Mouse (Mus musculus): Measurements from ENCODE around the gene Flt1. TPM values are rescaled to one million over a fixed set of nuclear protein-coding genes. Genes with fewer than 3 reads are reported as not detected.

The Flt1 gene
- polyA plus RNA-seq, 1 experiment from 2014 or later = 0.03 TPM

- WGBS (ENCODE audit: missing documents) = 97% methylated on average over 4 of the region's 4 CpGs
- Histone ChIP-seq H3K79me2 (ENCODE audit: inconsistent target) (no peaks in the 10 kb centered on the region), H3K27ac (no peak overlapping the region), H3K4me3 (ENCODE audit: inconsistent target) (no peak overlapping the region), H3K36me3 (ENCODE audit: inconsistent target) (no peaks in the 10 kb centered on the region)
These were observed 17.3 kb downstream of the Flt1 start for GRCm38 (mm10) chr5:147708500-147708899.

- Histone ChIP-seq H3K4me3 (ENCODE audit: inconsistent target) (no peak overlapping the region), H3K27ac (no peak overlapping the region), H3K36me3 (ENCODE audit: inconsistent target) (no peaks in the 10 kb centered on the region), H3K79me2 (ENCODE audit: inconsistent target) (no peaks in the 10 kb centered on the region)
- 96% methylated on average over 4 of the region's 4 CpGs for whole genome bisulfite sequencing (ENCODE audit: missing documents)
These were observed 18.3 kb downstream of the Flt1 start for GRCm38 (mm10) chr5:147707479-147707878.

GRCm38 (mm10) chr5:147704890-147705289 lies 20.9 kb downstream of the Flt1 start:
- 94% methylated on average over 4 of the region's 4 CpGs for WGBS (ENCODE audit: missing documents)
- Histone ChIP-seq H3K27ac (no peak overlapping the region), H3K79me2 (ENCODE audit: inconsistent target) (no peaks in the 10 kb centered on the region), H3K36me3 (ENCODE audit: inconsistent target) (no peaks in the 10 kb centered on the region), H3K4me3 (ENCODE audit: inconsistent target) (no peak overlapping the region)

DNA sequence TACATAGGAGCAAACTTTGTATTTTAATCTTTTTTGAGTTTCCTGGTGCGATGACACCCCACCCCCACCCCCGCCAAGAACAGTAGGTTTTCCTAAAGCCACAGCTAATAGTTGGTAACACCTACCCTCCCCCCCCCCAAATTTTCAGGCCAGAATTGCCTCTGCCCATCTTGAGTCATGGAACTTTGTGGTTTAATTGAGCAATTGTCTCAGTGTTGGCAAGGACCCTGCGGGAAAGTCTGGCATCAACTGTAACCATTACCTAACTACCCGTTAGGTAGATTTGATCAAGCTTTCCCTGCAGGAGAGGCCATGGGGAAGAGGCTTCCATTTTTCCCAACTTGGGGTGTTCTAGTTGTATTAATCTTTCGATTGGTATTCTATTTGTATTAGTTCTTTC lies 23.4 kb downstream of the Flt1 start:
- H3K4me3 ChIP-seq (ENCODE audit: inconsistent target) = no peak overlapping the region
- no peaks in the 10 kb centered on the region for H3K36me3 ChIP-seq (ENCODE audit: inconsistent target)
- no peaks in the 10 kb centered on the region for H3K79me2 ChIP-seq (ENCODE audit: inconsistent target)
- no peak overlapping the region for H3K27ac ChIP-seq
- 23% methylated on average over 5 of the region's 5 CpGs for WGBS (ENCODE audit: missing documents)

GRCm38 (mm10) chr5:147701024-147701423 lies 24.8 kb downstream of the Flt1 start:
- H3K79me2 ChIP-seq (ENCODE audit: inconsistent target) = no peaks in the 10 kb centered on the region
- 31% methylated on average over 3 of the region's 3 CpGs for WGBS (ENCODE audit: missing documents)

GRCm38 (mm10) chr5:147698044-147698443 lies 27.8 kb downstream of the Flt1 start:
- H3K4me3 ChIP-seq (ENCODE audit: inconsistent target) = no peak overlapping the region
- H3K27ac ChIP-seq = no peak overlapping the region
- H3K79me2 ChIP-seq (ENCODE audit: inconsistent target) = no peaks in the 10 kb centered on the region
- no peaks in the 10 kb centered on the region for H3K36me3 ChIP-seq (ENCODE audit: inconsistent target)
- WGBS (ENCODE audit: missing documents) = 52% methylated on average over 13 of the region's 13 CpGs

More at GRCm38 (mm10) chr5:147701024-147701423, 24.8 kb downstream of the Flt1 start:
- Histone ChIP-seq H3K4me3 (ENCODE audit: inconsistent target) (no peak overlapping the region), H3K36me3 (ENCODE audit: inconsistent target) (no peaks in the 10 kb centered on the region), H3K27ac (no peak overlapping the region)

DNA sequence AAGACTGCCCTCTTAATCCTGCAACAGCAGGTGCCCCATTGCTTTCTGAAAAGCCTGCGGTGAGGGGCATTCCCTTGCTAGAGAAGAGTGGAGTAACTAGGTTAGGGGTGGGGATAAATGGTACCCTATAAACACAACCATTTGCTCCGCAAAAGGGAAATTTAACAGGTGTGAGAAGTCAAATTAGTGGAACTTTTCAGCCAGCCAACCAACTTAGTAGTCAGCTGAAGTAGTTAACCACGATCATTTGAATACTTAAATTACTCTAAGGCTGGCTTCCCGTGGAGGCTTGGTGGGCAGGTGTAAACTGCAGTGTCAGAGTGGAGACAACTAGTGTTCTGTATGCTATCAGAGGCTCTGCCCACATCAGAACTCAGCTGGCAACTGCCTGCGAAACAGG lies 28.6 kb downstream of the Flt1 start:
- H3K36me3 ChIP-seq (ENCODE audit: inconsistent target) = no peaks in the 10 kb centered on the region
- WGBS (ENCODE audit: missing documents) = 68% methylated on average over 5 of the region's 5 CpGs
- no peak overlapping the region for H3K4me3 ChIP-seq (ENCODE audit: inconsistent target)
- no peaks in the 10 kb centered on the region for H3K79me2 ChIP-seq (ENCODE audit: inconsistent target)
- no peak overlapping the region for H3K27ac ChIP-seq

DNA sequence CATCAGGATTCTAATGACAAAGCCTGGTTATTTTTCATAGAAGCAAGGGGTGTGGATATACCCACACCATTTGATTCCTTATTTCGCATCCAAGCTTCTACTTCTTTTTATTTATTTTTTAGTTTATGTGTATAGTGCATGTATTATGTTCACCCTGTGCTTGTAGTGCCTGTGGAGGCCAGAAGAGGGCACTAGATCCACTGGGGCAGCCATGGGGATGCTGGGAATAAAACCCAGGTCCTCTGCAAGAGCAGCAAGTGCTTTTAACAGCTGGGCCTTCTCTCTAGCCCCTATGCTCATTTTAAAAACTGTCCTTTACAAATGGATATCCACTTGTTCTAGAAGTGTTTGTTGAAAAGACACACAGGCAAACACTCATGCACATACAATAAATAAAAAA lies 33.2 kb downstream of the Flt1 start:
- Histone ChIP-seq H3K36me3 (ENCODE audit: inconsistent target) (no peaks in the 10 kb centered on the region), H3K79me2 (ENCODE audit: inconsistent target) (no peaks in the 10 kb centered on the region), H3K4me3 (ENCODE audit: inconsistent target) (no peak overlapping the region), H3K27ac (no peak overlapping the region)
- WGBS (ENCODE audit: missing documents) = 82% methylated on average over 1 of the region's 1 CpGs

DNA sequence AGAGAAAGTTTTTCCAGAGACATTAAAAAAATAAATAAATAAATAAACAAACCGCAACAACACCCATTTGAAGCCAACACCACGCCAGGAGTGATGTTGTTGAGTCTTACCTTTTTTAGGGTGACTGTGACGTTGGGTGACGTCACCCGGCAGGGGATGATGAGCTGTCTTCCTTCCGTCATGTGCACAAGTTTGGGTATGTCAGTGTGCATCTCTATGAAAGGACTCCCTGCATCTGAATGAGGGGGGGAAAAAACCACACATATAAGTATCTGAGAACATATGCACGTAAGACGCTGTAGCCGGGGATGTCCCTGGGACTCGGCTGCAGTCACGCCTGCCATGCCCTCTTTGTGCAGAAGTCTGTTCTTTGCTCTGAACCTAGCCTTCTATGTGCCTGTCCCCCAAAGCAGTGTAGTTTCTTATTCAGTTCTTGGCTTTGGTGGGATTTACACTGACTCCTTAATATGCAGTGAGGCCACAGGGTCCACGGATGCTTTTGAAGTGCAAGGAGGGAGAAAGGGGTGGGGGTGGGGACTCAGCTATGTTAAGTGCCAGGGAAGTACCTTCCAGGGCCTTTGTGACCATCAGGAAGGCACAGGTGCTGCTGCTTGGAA lies 42.0 kb downstream of the Flt1 start:
- WGBS (ENCODE audit: missing documents) = 92% methylated on average over 12 of the region's 12 CpGs

GRCm38 (mm10) chr5:147681224-147681623 lies 44.6 kb downstream of the Flt1 start:
- Histone ChIP-seq H3K79me2 (ENCODE audit: inconsistent target) (no peaks in the 10 kb centered on the region), H3K4me3 (ENCODE audit: inconsistent target) (no peak overlapping the region), H3K27ac (no peak overlapping the region), H3K36me3 (ENCODE audit: inconsistent target) (no peaks in the 10 kb centered on the region)
- 82% methylated on average over 10 of the region's 10 CpGs for WGBS (ENCODE audit: missing documents)

More for the DNA sequence above, 42.0 kb downstream of the Flt1 start:
- Histone ChIP-seq H3K79me2 (ENCODE audit: inconsistent target) (no peaks in the 10 kb centered on the region), H3K4me3 (ENCODE audit: inconsistent target) (no peak overlapping the region), H3K27ac (no peak overlapping the region), H3K36me3 (ENCODE audit: inconsistent target) (no peaks in the 10 kb centered on the region)

DNA sequence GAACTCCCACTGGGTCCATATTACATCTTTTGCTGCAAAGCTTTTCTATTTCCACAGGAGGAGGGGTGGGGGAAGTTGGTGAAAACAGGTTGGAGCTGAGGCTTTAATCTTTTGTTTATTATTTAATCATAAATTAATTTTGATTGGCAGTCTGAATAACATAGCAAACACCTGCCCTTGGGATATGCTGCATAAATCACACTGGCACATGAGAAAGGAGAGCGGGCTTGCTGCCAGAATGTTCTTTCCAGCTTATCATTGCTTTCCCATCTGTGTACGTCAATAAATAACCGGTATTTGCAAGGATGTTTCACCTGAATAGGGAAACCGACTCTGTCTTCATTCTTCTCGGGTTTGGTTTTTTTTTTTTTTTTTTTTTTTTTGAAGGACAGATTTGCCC lies 45.1 kb downstream of the Flt1 start:
- Histone ChIP-seq H3K36me3 (ENCODE audit: inconsistent target) (no peaks in the 10 kb centered on the region), H3K27ac (no peak overlapping the region), H3K79me2 (ENCODE audit: inconsistent target) (no peaks in the 10 kb centered on the region), H3K4me3 (ENCODE audit: inconsistent target) (no peak overlapping the region)
- 77% methylated on average over 5 of the region's 5 CpGs for WGBS (ENCODE audit: missing documents)

GRCm38 (mm10) chr5:147679316-147679715 lies 46.5 kb downstream of the Flt1 start:
- 90% methylated on average over 12 of the region's 12 CpGs for WGBS (ENCODE audit: missing documents)
- Histone ChIP-seq H3K36me3 (ENCODE audit: inconsistent target) (no peaks in the 10 kb centered on the region), H3K27ac (no peak overlapping the region), H3K4me3 (ENCODE audit: inconsistent target) (no peak overlapping the region), H3K79me2 (ENCODE audit: inconsistent target) (no peaks in the 10 kb centered on the region)

DNA sequence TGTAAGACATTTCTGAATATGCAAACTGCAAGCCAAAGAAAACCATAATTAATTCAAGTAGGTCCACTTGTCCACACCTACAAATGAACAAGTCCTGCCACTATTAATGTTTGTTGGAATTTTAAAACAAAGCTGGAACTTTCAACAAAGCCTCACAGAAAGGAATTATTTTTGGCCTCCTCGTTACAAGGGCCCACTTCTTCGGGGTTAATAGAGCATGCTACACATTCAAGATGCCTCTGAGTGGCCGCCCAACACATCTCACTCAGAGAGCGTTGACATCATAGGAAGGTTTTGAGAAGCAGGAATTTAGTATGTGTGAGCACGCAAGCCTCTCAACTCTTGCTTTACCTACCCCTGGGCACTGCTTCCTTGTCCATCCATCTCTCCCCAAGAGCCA lies 50.0 kb downstream of the Flt1 start:
- H3K36me3 ChIP-seq (ENCODE audit: inconsistent target) = no peaks in the 10 kb centered on the region
- H3K4me3 ChIP-seq (ENCODE audit: inconsistent target) = no peak overlapping the region
- WGBS (ENCODE audit: missing documents) = 96% methylated on average over 5 of the region's 5 CpGs
- no peak overlapping the region for H3K27ac ChIP-seq
- H3K79me2 ChIP-seq (ENCODE audit: inconsistent target) = no peaks in the 10 kb centered on the region

- no peak overlapping the region for H3K27ac ChIP-seq
- H3K36me3 ChIP-seq (ENCODE audit: inconsistent target) = no peaks in the 10 kb centered on the region
- WGBS (ENCODE audit: missing documents) = 90% methylated on average over 19 of the region's 19 CpGs
- no peak overlapping the region for H3K4me3 ChIP-seq (ENCODE audit: inconsistent target)
- no peaks in the 10 kb centered on the region for H3K79me2 ChIP-seq (ENCODE audit: inconsistent target)
These were observed 53.9 kb downstream of the Flt1 start for GRCm38 (mm10) chr5:147671765-147672424.

DNA sequence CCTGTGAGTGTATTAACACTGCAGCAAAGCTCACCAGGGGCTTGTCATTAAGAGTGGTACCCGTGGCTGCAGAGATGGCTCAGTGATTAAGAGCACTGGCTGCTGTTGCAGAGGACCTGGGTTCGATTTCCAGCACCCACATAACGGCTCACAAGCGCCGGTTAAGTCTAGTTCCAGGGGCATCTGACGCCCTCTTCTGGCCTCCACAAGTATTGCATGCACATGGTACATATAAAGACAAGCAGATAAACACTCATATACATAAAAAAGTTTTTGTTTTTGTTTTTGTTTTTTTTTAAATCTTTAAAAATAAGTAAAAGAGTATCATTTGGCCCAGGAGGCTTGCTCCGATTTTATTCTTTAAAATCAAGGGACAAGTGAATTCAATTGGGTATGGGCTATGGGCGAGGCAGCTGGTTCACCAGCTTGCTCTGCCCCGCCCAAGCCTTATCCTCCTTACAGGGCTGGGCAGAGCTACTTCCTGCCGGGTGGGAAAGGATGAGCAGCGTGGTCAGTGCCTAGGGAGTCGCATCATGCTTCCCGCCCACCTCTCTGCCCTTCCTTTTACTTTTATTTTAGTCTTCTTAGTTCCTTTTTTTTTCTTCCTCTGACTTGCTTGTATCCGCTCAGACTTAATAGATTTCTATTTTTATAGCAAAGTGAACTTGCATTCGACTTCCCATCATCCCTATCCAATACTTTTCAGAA lies 57.0 kb downstream of the Flt1 start:
- H3K4me3 ChIP-seq (ENCODE audit: inconsistent target) = no peak overlapping the region

More for the DNA sequence above, 57.0 kb downstream of the Flt1 start:
- Histone ChIP-seq H3K36me3 (ENCODE audit: inconsistent target) (no peaks in the 10 kb centered on the region), H3K79me2 (ENCODE audit: inconsistent target) (no peaks in the 10 kb centered on the region), H3K27ac (no peak overlapping the region)
- WGBS (ENCODE audit: missing documents) = 61% methylated on average over 14 of the region's 15 CpGs

All from macrophage (primary cell).